Mouse (Mus musculus): ENCODE measurements around the gene Akap13.

DNA sequence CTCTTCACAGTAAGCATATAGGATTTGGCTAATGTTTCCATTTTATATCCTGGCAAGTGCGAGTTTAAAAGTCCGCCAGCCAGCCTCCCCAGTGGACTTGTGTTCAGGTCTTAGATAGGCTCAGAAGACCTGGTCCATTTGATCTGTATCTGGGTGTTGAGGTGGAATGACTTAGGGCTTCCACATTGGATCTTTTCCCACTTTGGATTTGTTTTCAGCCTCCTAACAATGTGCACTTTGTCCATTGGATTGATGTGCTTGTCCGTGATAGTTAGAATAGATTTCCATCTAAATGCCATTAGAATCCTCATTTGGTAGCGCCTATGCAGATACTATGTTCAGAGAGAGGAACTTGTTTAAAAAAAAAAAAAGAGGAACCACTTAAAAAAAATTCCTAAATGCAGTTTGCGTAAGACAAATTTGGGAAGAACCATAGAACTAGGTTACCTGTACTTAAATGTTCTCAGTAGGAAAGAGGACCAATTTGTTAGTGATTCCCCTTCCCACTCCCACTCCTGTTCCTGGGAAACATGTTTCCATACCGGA, 95.5 kb downstream of the Akap13 start:
- TF ChIP-seq CTCF (IDR thresholded peaks at IDR 0.05; ENCODE audit: borderline replicate concordance, insufficient read depth, low read length) (no peak), POLR2A (IDR thresholded peaks at IDR 0.05; ENCODE audit: low read depth, low read length) (no peak)
